Mouse (Mus musculus) bone marrow macrophage, adult 2 months (primary cell): ENCODE results near the gene Cyp2b10. TPM values are rescaled to one million over a fixed set of nuclear protein-coding genes. Genes with fewer than 3 reads are reported as not detected.
"Not testable (repeated sequence)": the region's sequence is repeated elsewhere in the genome, so short reads cannot be mapped to it uniquely, and the experiment has no call there.

Experiments used
- H3K27ac ChIP-seq: 2 replicates; pipeline ENCODE4 v1.5.1; 2012; ENCODE audit warnings: low read depth, low read length; ENCODE audit not compliant: insufficient read depth
- H3K4me1 ChIP-seq: 2 replicates; pipeline ENCODE4 v1.6.1; 2012; ENCODE audit warnings: low read length; ENCODE audit not compliant: control insufficient read depth, insufficient read depth
- H3K4me3 ChIP-seq: 2 replicates; pipeline ENCODE4 v1.5.1; 2012; ENCODE audit warnings: mild to moderate bottlenecking, low read length, moderate library complexity; ENCODE audit not compliant: insufficient read depth
- CTCF ChIP-seq: IDR thresholded peaks from 2 replicates; pipeline ENCODE4 v1.5.1; 2012; ENCODE audit warnings: low read depth, mild to moderate bottlenecking, low read length, moderate library complexity
- POLR2A ChIP-seq: IDR thresholded peaks from 2 replicates; pipeline ENCODE4 v1.6.1; 2012; ENCODE audit warnings: mild to moderate bottlenecking, low read depth, low read length, borderline replicate concordance
- polyA plus RNA-seq: library from polyadenylated mRNA; stranded (reverse); fragments of >200 nt; gene quantifications from 2 replicates; pipeline ENCODE4 v1.2.4, GENCODE M21; 2012; ENCODE audit not compliant: missing spikeins, insufficient read depth, insufficient read length

Gene Cyp2b10
- polyA plus RNA-seq, 1 experiment: not detected

- TF ChIP-seq CTCF (no peak), POLR2A (no peak)
- Histone ChIP-seq H3K4me3 (no peak overlapping the region), H3K4me1 (no peaks in the 10 kb centered on the region), H3K27ac (no peak overlapping the region)
Measured at GRCm38 (mm10) chr7:25878735-25879134, 18.7 kb upstream of the Cyp2b10 start.

DNA sequence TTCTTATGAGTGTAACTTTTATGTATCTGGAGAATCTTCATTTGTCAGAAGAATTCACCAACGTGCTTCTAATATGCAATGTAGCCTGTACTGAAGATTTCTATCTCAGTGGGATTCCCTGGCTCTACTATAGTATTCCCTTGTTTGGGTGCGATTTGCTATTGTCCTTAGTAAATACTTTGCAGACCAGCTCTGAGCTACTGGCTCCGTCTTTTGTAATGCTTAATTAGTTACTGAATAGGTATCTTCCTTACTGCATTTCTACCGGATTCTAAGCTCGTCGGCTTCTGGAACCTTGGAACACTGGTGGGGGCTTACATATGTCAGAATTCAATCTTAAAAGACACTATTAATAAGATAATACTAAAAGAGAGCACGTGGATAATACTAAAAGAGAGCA lies 16.7 kb upstream of the Cyp2b10 start:
- H3K4me1 ChIP-seq, H3K27ac ChIP-seq, H3K4me3 ChIP-seq: not testable (repeated sequence)

GRCm38 (mm10) chr7:25884272-25884671 lies 13.1 kb upstream of the Cyp2b10 start:
- Histone ChIP-seq H3K4me3 (no peak overlapping the region), H3K4me1 (no peaks in the 10 kb centered on the region), H3K27ac (no peak overlapping the region)
- no peak for TF ChIP-seq CTCF
- no peak for TF ChIP-seq POLR2A

DNA sequence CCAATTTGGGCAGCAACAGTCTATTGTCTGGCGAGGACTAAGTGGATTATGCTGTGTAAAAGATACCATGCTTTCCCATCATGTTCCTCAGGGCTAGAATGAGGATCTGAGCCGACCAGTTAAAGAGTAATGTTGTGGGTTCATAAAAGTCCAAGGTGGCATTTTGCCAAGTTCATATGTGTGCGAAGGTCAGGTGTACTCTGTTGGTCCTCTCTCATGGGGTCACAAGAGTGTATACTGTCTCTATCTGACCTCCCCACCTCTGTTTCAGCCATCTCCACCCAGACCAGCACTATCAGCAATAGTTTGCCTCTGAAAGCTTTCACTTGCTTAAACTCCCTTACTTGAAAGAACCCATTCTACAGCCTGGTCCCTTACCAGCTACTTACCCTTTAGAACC lies 9.7 kb upstream of the Cyp2b10 start:
- Histone ChIP-seq H3K4me3 (no peak overlapping the region), H3K4me1 (no peaks in the 10 kb centered on the region), H3K27ac (no peak overlapping the region)
- no peak for TF ChIP-seq POLR2A
- no peak for TF ChIP-seq CTCF

DNA sequence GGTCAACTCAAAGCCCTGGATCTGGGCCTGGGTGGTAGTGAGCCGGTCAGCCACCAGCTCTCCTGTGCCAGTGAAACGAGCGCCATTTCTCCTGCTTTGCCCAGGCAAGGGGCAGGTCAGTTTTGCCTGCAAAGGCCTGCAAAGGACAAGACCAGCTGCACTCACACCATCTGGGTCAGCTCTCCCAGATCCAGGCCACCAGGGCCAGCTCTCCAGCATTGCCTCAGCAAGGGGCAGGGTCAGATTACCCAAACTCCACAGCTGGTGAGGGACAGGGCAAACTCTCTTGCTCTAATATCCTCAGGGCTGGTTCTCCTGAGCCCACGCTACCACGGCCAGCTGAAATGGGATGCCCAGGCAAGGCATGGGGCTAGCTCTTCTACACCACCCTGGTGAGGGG lies 4.3 kb upstream of the Cyp2b10 start:
- Histone ChIP-seq H3K4me1 (no peaks in the 10 kb centered on the region), H3K4me3 (no peak overlapping the region), H3K27ac (no peak overlapping the region)
- TF ChIP-seq CTCF: no peak
- no peak for TF ChIP-seq POLR2A

- H3K4me3 ChIP-seq: no peak overlapping the region
- no peak for TF ChIP-seq POLR2A
- no peak for TF ChIP-seq CTCF
- H3K4me1 ChIP-seq: no peaks in the 10 kb centered on the region
- H3K27ac ChIP-seq: no peak overlapping the region
Measured at GRCm38 (mm10) chr7:25895162-25895561, 2.3 kb upstream of the Cyp2b10 start.

DNA sequence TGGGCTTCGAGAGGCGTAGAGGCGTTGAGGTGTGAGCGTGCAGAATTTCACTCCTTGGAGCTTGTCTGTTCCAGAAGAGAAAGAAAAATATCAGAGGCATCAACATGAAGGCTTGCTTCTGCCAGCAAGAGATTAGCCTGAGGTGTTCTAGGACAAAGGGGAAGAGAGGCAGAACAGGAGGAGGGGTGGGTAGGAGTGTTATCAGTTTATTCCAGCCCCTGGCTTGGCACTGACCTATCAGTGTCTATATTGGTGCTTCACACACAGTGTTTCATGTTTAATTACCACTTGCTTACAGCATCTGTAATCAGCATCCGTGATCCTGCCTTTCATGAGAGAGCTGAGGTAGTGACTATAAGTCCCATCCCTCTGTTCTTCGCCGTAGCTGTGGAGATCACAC lies 644 bp downstream of the Cyp2b10 start:
- TF ChIP-seq POLR2A (no peak), CTCF (no peak)
- Histone ChIP-seq H3K27ac (no peak overlapping the region), H3K4me1 (no peaks in the 10 kb centered on the region), H3K4me3 (no peak overlapping the region)

DNA sequence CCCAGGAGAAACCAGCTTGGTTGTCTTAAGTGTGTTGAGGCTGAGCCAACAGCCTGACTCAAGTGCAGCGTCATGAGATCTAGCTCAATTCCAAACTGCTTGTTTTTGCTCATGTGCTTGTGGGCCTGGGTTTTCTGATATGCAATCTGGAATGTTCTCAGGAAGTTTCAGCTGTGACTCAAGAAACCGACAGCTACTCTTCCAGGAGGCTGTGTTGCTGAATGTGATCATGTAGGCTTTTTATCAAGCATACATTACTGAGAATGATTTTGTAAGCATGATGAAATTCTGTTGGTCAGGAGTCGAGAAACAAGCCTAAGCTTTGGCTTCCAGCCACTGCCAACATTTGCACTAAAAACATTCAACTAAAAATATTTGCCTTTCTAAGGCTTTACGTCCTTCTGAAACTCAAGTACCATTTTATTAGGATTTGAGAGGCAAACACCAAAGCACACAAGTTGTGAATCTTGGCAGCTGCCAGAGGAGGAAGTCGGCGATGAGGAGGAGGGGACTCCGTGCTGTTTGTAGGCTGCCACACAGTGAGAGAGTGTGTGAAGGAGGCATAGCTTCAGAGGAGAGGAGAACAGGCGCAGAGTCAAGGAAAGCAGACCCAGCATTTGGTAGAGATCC lies 4.8 kb downstream of the Cyp2b10 start:
- TF ChIP-seq POLR2A (no peak), CTCF (no peak)
- H3K4me1 ChIP-seq: no peaks in the 10 kb centered on the region
- H3K4me3 ChIP-seq: no peak overlapping the region
- H3K27ac ChIP-seq: no peak overlapping the region

GRCm38 (mm10) chr7:25903156-25903555 lies 5.7 kb downstream of the Cyp2b10 start:
- Histone ChIP-seq H3K27ac (no peak overlapping the region), H3K4me1 (no peaks in the 10 kb centered on the region)

DNA sequence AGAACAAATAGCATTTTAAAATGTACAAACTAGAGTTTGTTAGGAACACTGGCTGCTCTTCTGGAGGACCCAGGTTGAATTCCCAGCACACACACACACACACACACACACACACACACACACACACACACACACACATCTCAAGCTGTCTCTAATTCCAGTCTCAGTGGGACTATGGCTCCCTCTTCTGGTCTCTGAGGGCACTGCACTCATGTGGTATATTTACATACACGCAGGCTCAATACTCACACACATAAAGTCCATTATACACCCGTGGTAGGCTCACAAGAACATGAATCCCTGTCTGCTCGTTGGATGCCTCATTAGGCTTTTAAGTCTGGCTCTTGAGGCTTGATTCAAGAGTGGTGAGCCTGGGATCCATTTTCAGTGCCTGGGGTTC lies 6.6 kb downstream of the Cyp2b10 start:
- no peak for TF ChIP-seq POLR2A
- no peak for TF ChIP-seq CTCF
- no peaks in the 10 kb centered on the region for H3K4me1 ChIP-seq
- no peak overlapping the region for H3K4me3 ChIP-seq
- no peak overlapping the region for H3K27ac ChIP-seq

More at GRCm38 (mm10) chr7:25903156-25903555, 5.7 kb downstream of the Cyp2b10 start:
- TF ChIP-seq POLR2A (no peak), CTCF (no peak)
- H3K4me3 ChIP-seq: no peak overlapping the region

- no peak overlapping the region for H3K4me3 ChIP-seq
- no peak overlapping the region for H3K27ac ChIP-seq
- TF ChIP-seq POLR2A (no peak), CTCF (no peak)
- no peaks in the 10 kb centered on the region for H3K4me1 ChIP-seq
Measured at GRCm38 (mm10) chr7:25904489-25904888, 7.1 kb downstream of the Cyp2b10 start.
